11 mouse cellular contexts compared by ENCODE assay signal in genomic region chr8:57962286-57963110, GRCm38 (mm10).
DNase-seq lines count a peak whose midpoint lies in the region; ATAC-seq and TF ChIP-seq lines count a peak whose summit lies in the region.
"Had no signal": no experiment of that assay in that cellular context is flagged by ENCODE, and none has a peak within 500 bp of the region (broad histone marks: within the 10 kb centered on the region; RNA-seq: fewer than 3 reads in every experiment).

No protein-coding gene starts in this region.

- H3K9ac ChIP-seq in lung, embryonic 14.5 days, result no peak overlapping the region
- no peak overlapping the region for H3K9ac ChIP-seq in midbrain, postnatal 0 days (replicated peaks; ENCODE audit: low read length, poor library complexity, severe bottlenecking)
- H3K9ac ChIP-seq: midbrain, embryonic 12.5 days had no signal

- no peak overlapping the region for H3K4me3 ChIP-seq in lung, embryonic 14.5 days (ENCODE audit: low read depth, low read length)
- H3K4me3 ChIP-seq in lung, adult 2 months (replicated peaks; ENCODE audit: extremely low read depth, low read depth, low read length), result no peak overlapping the region
- H3K4me3 ChIP-seq in midbrain, postnatal 0 days (ENCODE audit: low read depth, low read length), result no peak overlapping the region
- H3K4me3 ChIP-seq: erythroblast, embryonic 14.5 days; midbrain, embryonic 12.5 days had no signal

- no peak for ATAC-seq in lung, embryonic 14.5 days (ENCODE audit: insufficient read depth)
- peak; percentile 85 for ATAC-seq in midbrain, postnatal 0 days (ENCODE audit: low FRiP score)

- no peaks in the 10 kb centered on the region for H3K27me3 ChIP-seq in lung, embryonic 14.5 days (ENCODE audit: insufficient read depth, low read length)
- no peaks in the 10 kb centered on the region for H3K27me3 ChIP-seq in midbrain, postnatal 0 days (ENCODE audit: insufficient read depth, low read length)
- H3K27me3 ChIP-seq: midbrain, embryonic 12.5 days had no signal

- no peak overlapping the region for H3K27ac ChIP-seq in lung, embryonic 14.5 days (ENCODE audit: low read depth)
- no peak overlapping the region for H3K27ac ChIP-seq in midbrain, postnatal 0 days (ENCODE audit: low read depth, low read length)
- H3K27ac ChIP-seq: midbrain, embryonic 12.5 days had no signal

- no peaks in the 10 kb centered on the region for H3K9me3 ChIP-seq in lung, embryonic 14.5 days (ENCODE audit: low read depth, low read length)
- no peaks in the 10 kb centered on the region for H3K9me3 ChIP-seq in midbrain, postnatal 0 days (ENCODE audit: low read length)
- H3K9me3 ChIP-seq: midbrain, embryonic 12.5 days had no signal

- peaks cover 7% of the 10 kb centered on the region; the same call in 1 of the 2 replicates for H3K4me1 ChIP-seq in lung, embryonic 14.5 days (ENCODE audit: insufficient read depth)
- H3K4me1 ChIP-seq in lung, adult 2 months (ENCODE audit: control insufficient read depth, insufficient read depth, low read length), result no peaks in the 10 kb centered on the region
- 0 out of 2 replicates have a peak, but pooled peaks cover 3% of the 10 kb centered on the region for H3K4me1 ChIP-seq in midbrain, postnatal 0 days (ENCODE audit: insufficient read depth, low read length)

- 50% methylated on average over 12 of the region's 12 CpGs for WGBS in lung, embryonic 14.5 days
- 37% methylated on average over 12 of the region's 12 CpGs for WGBS in lung, adult 2 months
- 33% methylated on average over 12 of the region's 12 CpGs for WGBS in midbrain, postnatal 0 days

- TF ChIP-seq CTCF in lung, embryonic 14.5 days (IDR thresholded peaks at IDR 0.05; ENCODE audit: low read depth), result no peak
- TF ChIP-seq CTCF in lung, adult 2 months (IDR thresholded peaks at IDR 0.05; ENCODE audit: insufficient read depth, low read length), result no peak
- 0 out of 2 replicates have a peak, but pooled peaks have one; percentile 15 for TF ChIP-seq CTCF in midbrain, postnatal 0 days (IDR thresholded peaks at IDR 0.05)

- no peak for TF ChIP-seq POLR2A in lung, adult 2 months (IDR thresholded peaks at IDR 0.05; ENCODE audit: borderline replicate concordance, extremely low read depth, low read depth, low read length)

- peak; percentile 55 for DNase-seq in gastrocnemius, postnatal 10 days
- DNase-seq in gastrocnemius, adult 8-10 months (ENCODE audit: low spot score in 2 of 2), result no peak
- peak; percentile 16 for DNase-seq in lung, embryonic 14.5 days
- no peak for DNase-seq in lung, adult 2 months
- peak; percentile 94 for DNase-seq in cerebellum, adult 9-11 months
- DNase-seq in midbrain, postnatal 0 days (ENCODE audit: low spot score), result peak; percentile 93
- DNase-seq in thymus, postnatal 14 days, result no peak
- no peak for DNase-seq in spleen, adult 12 weeks (ENCODE audit: low spot score)
- DNase-seq: liver had no signal

- H3K36me3 ChIP-seq in lung, embryonic 14.5 days (ENCODE audit: insufficient read depth), result no peaks in the 10 kb centered on the region
- no peaks in the 10 kb centered on the region for H3K36me3 ChIP-seq in midbrain, postnatal 0 days (ENCODE audit: insufficient read depth, low read length)
- H3K36me3 ChIP-seq: midbrain, embryonic 12.5 days had no signal

- no peak overlapping the region for H3K4me2 ChIP-seq in lung, embryonic 14.5 days
- no peak overlapping the region for H3K4me2 ChIP-seq in midbrain, postnatal 0 days (ENCODE audit: low read depth, low read length, poor library complexity, severe bottlenecking)
- H3K4me2 ChIP-seq: midbrain, embryonic 12.5 days had no signal

Comparison
In these comparisons a context has a peak if more than half of its experiments do, and no peak if none do; other contexts are left out.
1. DNase-seq: peak in gastrocnemius, postnatal 10 days (single experiment), lung, embryonic 14.5 days (single experiment), cerebellum, adult 9-11 months (single experiment) and midbrain, postnatal 0 days (single experiment); none in gastrocnemius, adult 8-10 months (0 of 2), lung, adult 2 months (single experiment), thymus, postnatal 14 days (single experiment) and spleen, adult 12 weeks (single experiment).